In genomic region chr2:16929974-16930373, GRCm38 (mm10) we compare ENCODE assay signal across 12 mouse cellular contexts.
"Had no signal": no experiment of that assay in that cellular context is flagged by ENCODE, and none has a peak within 500 bp of the region (broad histone marks: within the 10 kb centered on the region; RNA-seq: fewer than 3 reads in every experiment).

No protein-coding gene starts in this region.

- H3K9me3 ChIP-seq: liver, embryonic 13.5 days had no signal

- H3K4me3 ChIP-seq: left cerebral cortex, adult 2 months; liver, embryonic 13.5 days had no signal

- H3K27me3 ChIP-seq: liver, embryonic 13.5 days had no signal

- H3K36me3 ChIP-seq: liver, embryonic 13.5 days had no signal

- H3K4me2 ChIP-seq: liver, embryonic 13.5 days; midbrain, embryonic 11.5 days had no signal

- H3K4me1 ChIP-seq: liver, embryonic 13.5 days had no signal

- DNase-seq: kidney, postnatal 10 days; kidney, postnatal 36 days; layer of hippocampus, postnatal 36 days; liver, embryonic 13.5 days; lung, adult 2 months; lung, postnatal 14 days; lung, postnatal 4 days; midbrain, embryonic 14.5 days; thymus, adult 18-20 months; thymus, postnatal 36 days had no signal

- H3K9ac ChIP-seq: liver, embryonic 13.5 days had no signal

- H3K27ac ChIP-seq: left cerebral cortex, adult 2 months; liver, embryonic 13.5 days had no signal
